Mouse (Mus musculus): ENCODE measurements at regions not wholly inside any gene's neighbourhood (a gene's known extent, or its start where the extent isn't known, plus 50 kb on each side); places are given as distances from the start of the nearest gene placed in this dataset.

DNA sequence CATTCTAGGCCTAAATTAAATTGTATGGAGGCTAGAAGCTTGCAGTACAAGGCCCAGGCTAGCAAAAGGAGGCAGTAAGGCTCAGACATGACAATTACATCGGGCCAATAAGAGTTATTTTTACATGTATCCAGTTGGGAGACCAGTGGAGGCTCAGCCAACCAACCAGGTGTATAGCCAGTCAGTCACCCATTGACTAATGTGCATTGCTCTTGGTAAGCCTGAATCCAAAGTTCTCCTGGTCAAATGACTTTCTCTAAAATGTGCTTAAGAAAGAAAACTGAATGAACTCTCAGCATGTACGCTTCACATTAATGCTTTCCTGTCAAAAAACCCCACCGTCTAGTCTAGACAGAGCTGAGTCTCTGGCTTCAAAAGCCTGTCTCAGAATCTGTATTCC, 127.4 kb upstream of the Tcerg1l start:
- 85% methylated on average over 3 of the region's 3 CpGs for WGBS
- DNase-seq: no peak
- Histone ChIP-seq H3K4me3 (replicated peaks; ENCODE audit: extremely low read depth, low read depth, low read length) (no peak overlapping the region), H3K4me1 (ENCODE audit: control insufficient read depth, insufficient read depth, low read length) (no peaks in the 10 kb centered on the region)
- TF ChIP-seq CTCF (IDR thresholded peaks at IDR 0.05; ENCODE audit: insufficient read depth, low read length) (no peak), POLR2A (IDR thresholded peaks at IDR 0.05; ENCODE audit: borderline replicate concordance, extremely low read depth, low read depth, low read length) (no peak)

DNA sequence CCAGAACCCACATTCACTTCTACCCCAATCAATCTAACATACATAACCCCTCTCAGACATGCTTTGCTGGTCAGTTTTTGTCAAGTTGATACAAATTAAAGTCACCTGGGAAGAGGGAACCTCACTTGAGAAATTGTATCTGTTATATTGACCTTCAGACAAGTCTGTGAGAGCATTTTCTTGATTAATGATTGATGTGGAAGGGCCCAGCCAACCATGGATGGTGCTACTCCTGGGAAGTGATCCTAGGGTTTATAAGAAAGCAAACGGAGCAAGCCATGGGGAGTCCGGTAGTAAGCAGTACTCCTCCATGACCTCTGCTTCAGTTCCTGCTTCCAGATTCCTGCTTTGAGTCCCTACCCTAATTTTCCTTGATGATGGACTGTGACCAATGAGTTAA, 116.6 kb upstream of the Tcerg1l start:
- TF ChIP-seq CTCF (IDR thresholded peaks at IDR 0.05; ENCODE audit: insufficient read depth, low read length) (no peak), POLR2A (IDR thresholded peaks at IDR 0.05; ENCODE audit: borderline replicate concordance, extremely low read depth, low read depth, low read length) (no peak)
- DNase-seq: no peak
- Histone ChIP-seq H3K4me3 (replicated peaks; ENCODE audit: extremely low read depth, low read depth, low read length) (no peak overlapping the region), H3K4me1 (ENCODE audit: control insufficient read depth, insufficient read depth, low read length) (no peaks in the 10 kb centered on the region)
- 81% methylated on average over 2 of the region's 2 CpGs for WGBS

DNA sequence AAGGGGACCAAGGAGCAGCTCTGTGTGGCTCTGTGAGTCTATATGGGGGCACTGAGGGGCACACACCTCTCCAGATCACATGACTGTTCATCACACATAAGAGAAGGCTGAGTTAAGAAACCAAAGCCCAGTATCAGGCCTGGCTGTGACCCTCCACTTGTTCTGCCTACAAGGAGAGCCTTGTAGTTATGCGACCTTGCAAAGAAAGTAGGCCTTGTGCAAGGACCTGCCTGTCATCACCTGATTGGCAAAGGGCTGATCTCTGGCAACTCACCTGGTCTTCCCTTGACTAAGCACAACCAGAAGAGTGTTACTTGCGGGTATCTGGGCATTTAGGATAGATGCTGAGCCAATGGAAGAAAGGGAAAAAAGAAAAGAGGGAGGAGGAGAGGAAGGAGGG, 107.7 kb upstream of the Tcerg1l start:
- no peaks in the 10 kb centered on the region for H3K4me1 ChIP-seq (ENCODE audit: control insufficient read depth, insufficient read depth, low read length)
- TF ChIP-seq CTCF (IDR thresholded peaks at IDR 0.05; ENCODE audit: insufficient read depth, low read length) (no peak), POLR2A (IDR thresholded peaks at IDR 0.05; ENCODE audit: borderline replicate concordance, extremely low read depth, low read depth, low read length) (no peak)
- no peak for DNase-seq

GRCm38 (mm10) chr7:138503986-138504385, 106.5 kb upstream of the Tcerg1l start:
- WGBS: 54% methylated on average over 3 of the region's 3 CpGs
- no peak for TF ChIP-seq POLR2A (IDR thresholded peaks at IDR 0.05; ENCODE audit: borderline replicate concordance, extremely low read depth, low read depth, low read length)
- no peak for TF ChIP-seq CTCF (IDR thresholded peaks at IDR 0.05; ENCODE audit: insufficient read depth, low read length)

More for the DNA sequence above, 107.7 kb upstream of the Tcerg1l start:
- no peak overlapping the region for H3K4me3 ChIP-seq (replicated peaks; ENCODE audit: extremely low read depth, low read depth, low read length)
- WGBS: 70% methylated on average over 2 of the region's 2 CpGs

GRCm38 (mm10) chr7:138503016-138503415, 105.5 kb upstream of the Tcerg1l start:
- TF ChIP-seq CTCF (IDR thresholded peaks at IDR 0.05; ENCODE audit: insufficient read depth, low read length) (no peak), POLR2A (IDR thresholded peaks at IDR 0.05; ENCODE audit: borderline replicate concordance, extremely low read depth, low read depth, low read length) (no peak)
- Histone ChIP-seq H3K4me1 (ENCODE audit: control insufficient read depth, insufficient read depth, low read length) (no peaks in the 10 kb centered on the region), H3K4me3 (replicated peaks; ENCODE audit: extremely low read depth, low read depth, low read length) (no peak overlapping the region)
- WGBS: 83% methylated on average over 3 of the region's 3 CpGs
- no peak for DNase-seq

More at GRCm38 (mm10) chr7:138503986-138504385, 106.5 kb upstream of the Tcerg1l start:
- Histone ChIP-seq H3K4me3 (replicated peaks; ENCODE audit: extremely low read depth, low read depth, low read length) (no peak overlapping the region), H3K4me1 (ENCODE audit: control insufficient read depth, insufficient read depth, low read length) (no peaks in the 10 kb centered on the region)
- no peak for DNase-seq

GRCm38 (mm10) chr7:138501347-138502014, 104.0 kb upstream of the Tcerg1l start:
- no peak for DNase-seq
- no peaks in the 10 kb centered on the region for H3K4me1 ChIP-seq (ENCODE audit: control insufficient read depth, insufficient read depth, low read length)
- WGBS: 75% methylated on average over 14 of the region's 14 CpGs
- H3K4me3 ChIP-seq (replicated peaks; ENCODE audit: extremely low read depth, low read depth, low read length): no peak overlapping the region
- TF ChIP-seq POLR2A (IDR thresholded peaks at IDR 0.05; ENCODE audit: borderline replicate concordance, extremely low read depth, low read depth, low read length) (no peak), CTCF (IDR thresholded peaks at IDR 0.05; ENCODE audit: insufficient read depth, low read length) (no peak)

- WGBS: 66% methylated on average over 2 of the region's 2 CpGs
- Histone ChIP-seq H3K4me3 (replicated peaks; ENCODE audit: extremely low read depth, low read depth, low read length) (no peak overlapping the region), H3K4me1 (ENCODE audit: control insufficient read depth, insufficient read depth, low read length) (no peaks in the 10 kb centered on the region)
- no peak for TF ChIP-seq CTCF (IDR thresholded peaks at IDR 0.05; ENCODE audit: insufficient read depth, low read length)
- no peak for TF ChIP-seq POLR2A (IDR thresholded peaks at IDR 0.05; ENCODE audit: borderline replicate concordance, extremely low read depth, low read depth, low read length)
- DNase-seq: no peak
Observed at GRCm38 (mm10) chr7:138497771-138498170, 100.2 kb upstream of the Tcerg1l start.

- H3K4me3 ChIP-seq (replicated peaks; ENCODE audit: extremely low read depth, low read depth, low read length): no peak overlapping the region
- TF ChIP-seq POLR2A (IDR thresholded peaks at IDR 0.05; ENCODE audit: borderline replicate concordance, extremely low read depth, low read depth, low read length) (no peak), CTCF (IDR thresholded peaks at IDR 0.05; ENCODE audit: insufficient read depth, low read length) (no peak)
- WGBS: 62% methylated on average over 6 of the region's 6 CpGs
- H3K4me1 ChIP-seq (ENCODE audit: control insufficient read depth, insufficient read depth, low read length): no peaks in the 10 kb centered on the region
- DNase-seq: peak; percentile 4
Observed at GRCm38 (mm10) chr7:138497202-138497601, 99.7 kb upstream of the Tcerg1l start.

DNA sequence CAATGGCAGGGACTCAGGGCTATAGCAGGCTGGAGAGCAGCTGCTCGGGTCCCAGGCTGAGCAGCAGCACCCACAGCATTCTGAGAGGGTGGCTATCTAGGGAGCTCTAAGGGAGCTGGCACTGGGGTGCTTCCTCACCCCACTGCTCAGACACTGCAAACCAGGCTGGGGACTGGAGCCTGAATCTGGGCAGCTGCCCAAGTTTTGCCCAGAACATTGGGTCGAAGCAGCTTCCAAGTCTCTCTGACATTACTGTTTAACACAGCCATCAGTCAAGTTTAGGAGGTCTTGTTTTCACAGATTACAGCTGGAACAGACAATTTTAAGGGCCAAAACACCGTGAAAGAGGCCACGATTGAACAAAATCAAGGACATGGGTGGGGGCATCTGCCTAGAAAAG, 96.1 kb upstream of the Tcerg1l start:
- DNase-seq: no peak
- no peak overlapping the region for H3K4me3 ChIP-seq (replicated peaks; ENCODE audit: extremely low read depth, low read depth, low read length)
- TF ChIP-seq CTCF (IDR thresholded peaks at IDR 0.05; ENCODE audit: insufficient read depth, low read length): no peak
- no peak for TF ChIP-seq POLR2A (IDR thresholded peaks at IDR 0.05; ENCODE audit: borderline replicate concordance, extremely low read depth, low read depth, low read length)
- WGBS: 57% methylated on average over 4 of the region's 4 CpGs
- H3K4me1 ChIP-seq (ENCODE audit: control insufficient read depth, insufficient read depth, low read length): no peaks in the 10 kb centered on the region

GRCm38 (mm10) chr7:138492261-138492660, 94.7 kb upstream of the Tcerg1l start:
- Histone ChIP-seq H3K4me1 (ENCODE audit: control insufficient read depth, insufficient read depth, low read length) (no peaks in the 10 kb centered on the region), H3K4me3 (replicated peaks; ENCODE audit: extremely low read depth, low read depth, low read length) (no peak overlapping the region)
- DNase-seq: no peak
- no peak for TF ChIP-seq CTCF (IDR thresholded peaks at IDR 0.05; ENCODE audit: insufficient read depth, low read length)
- 89% methylated on average over 5 of the region's 5 CpGs for WGBS

Measured in lung, adult 2 months (tissue).